Comparison of ENCODE assay signal across 19 mouse cellular contexts in genomic region chrX:58244544-58244943, GRCm38 (mm10).
DNase-seq lines count a peak whose midpoint lies in the region; ATAC-seq and TF ChIP-seq lines count a peak whose summit lies in the region.
"Had no signal": no experiment of that assay in that cellular context is flagged by ENCODE, and none has a peak within 500 bp of the region (broad histone marks: within the 10 kb centered on the region; RNA-seq: fewer than 3 reads in every experiment).

No protein-coding gene starts in this region.

- H3K9ac ChIP-seq in hindbrain, embryonic 14.5 days: no peak overlapping the region
- H3K9ac ChIP-seq in hindbrain, embryonic 12.5 days: no peak overlapping the region
- no peak overlapping the region for H3K9ac ChIP-seq in lung, embryonic 14.5 days
- H3K9ac ChIP-seq in limb, embryonic 14.5 days (ENCODE audit: low read depth, low read length, severe bottlenecking): no peak overlapping the region
- H3K9ac ChIP-seq: embryonic facial prominence, embryonic 15.5 days; forebrain, embryonic 15.5 days; heart, embryonic 12.5 days; intestine, embryonic 15.5 days had no signal

- no peak for TF ChIP-seq CTCF in lung, embryonic 14.5 days (IDR thresholded peaks at IDR 0.05; ENCODE audit: low read depth)

- H3K4me2 ChIP-seq in hindbrain, embryonic 14.5 days (replicated peaks): no peak overlapping the region
- no peak overlapping the region for H3K4me2 ChIP-seq in hindbrain, embryonic 12.5 days (replicated peaks)
- H3K4me2 ChIP-seq in lung, embryonic 14.5 days: no peak overlapping the region
- H3K4me2 ChIP-seq in limb, embryonic 14.5 days (replicated peaks; ENCODE audit: low read depth, low read length, severe bottlenecking): no peak overlapping the region
- H3K4me2 ChIP-seq: embryonic facial prominence, embryonic 15.5 days; forebrain, embryonic 15.5 days; heart, embryonic 12.5 days; intestine, embryonic 15.5 days had no signal

- no peak overlapping the region for H3K27ac ChIP-seq in hindbrain, embryonic 14.5 days
- no peak overlapping the region for H3K27ac ChIP-seq in hindbrain, embryonic 12.5 days
- no peak overlapping the region for H3K27ac ChIP-seq in lung, embryonic 14.5 days (ENCODE audit: low read depth)
- H3K27ac ChIP-seq in limb, embryonic 14.5 days (replicated peaks; ENCODE audit: low read depth, low read length): no peak overlapping the region
- H3K27ac ChIP-seq: embryonic facial prominence, embryonic 15.5 days; forebrain, embryonic 10.5 days; forebrain, embryonic 15.5 days; hindbrain, embryonic 10.5 days; intestine, embryonic 15.5 days had no signal

- no peaks in the 10 kb centered on the region for H3K27me3 ChIP-seq in hindbrain, embryonic 14.5 days (ENCODE audit: control insufficient read depth, insufficient read depth, low read length)
- H3K27me3 ChIP-seq in hindbrain, embryonic 12.5 days: no peaks in the 10 kb centered on the region
- no peaks in the 10 kb centered on the region for H3K27me3 ChIP-seq in lung, embryonic 14.5 days (ENCODE audit: insufficient read depth, low read length)
- H3K27me3 ChIP-seq in limb, embryonic 14.5 days (ENCODE audit: control insufficient read depth, insufficient read depth, low read length): no peaks in the 10 kb centered on the region
- H3K27me3 ChIP-seq: embryonic facial prominence, embryonic 15.5 days; forebrain, embryonic 15.5 days; heart, embryonic 12.5 days; intestine, embryonic 15.5 days had no signal

- H3K9me3 ChIP-seq in hindbrain, embryonic 14.5 days (ENCODE audit: control insufficient read depth, low read length): no peaks in the 10 kb centered on the region
- no peaks in the 10 kb centered on the region for H3K9me3 ChIP-seq in hindbrain, embryonic 12.5 days (replicated peaks)
- no peaks in the 10 kb centered on the region for H3K9me3 ChIP-seq in lung, embryonic 14.5 days (ENCODE audit: low read depth, low read length)
- no peaks in the 10 kb centered on the region for H3K9me3 ChIP-seq in limb, embryonic 14.5 days (ENCODE audit: control insufficient read depth, low read length)
- H3K9me3 ChIP-seq: embryonic facial prominence, embryonic 15.5 days; forebrain, embryonic 10.5 days; forebrain, embryonic 15.5 days; heart, embryonic 12.5 days; hindbrain, embryonic 10.5 days; intestine, embryonic 15.5 days had no signal

- no peak for ATAC-seq in hindbrain, embryonic 14.5 days (ENCODE audit: low FRiP score)
- no peak for ATAC-seq in hindbrain, embryonic 12.5 days (ENCODE audit: low FRiP score)
- no peak for ATAC-seq in lung, embryonic 14.5 days (ENCODE audit: insufficient read depth)
- peak; percentile 71 for ATAC-seq in limb, embryonic 14.5 days (ENCODE audit: low FRiP score, low read depth)
- ATAC-seq: forebrain, embryonic 15.5 days; intestine, embryonic 15.5 days had no signal

- DNase-seq in hindbrain, embryonic 14.5 days (ENCODE audit: low spot score): peak; percentile 24
- peak; percentile 33 for DNase-seq in lung, embryonic 14.5 days
- no peak for DNase-seq in lung, postnatal 25 days (ENCODE audit: low spot score)
- peak; percentile 14 for DNase-seq in forelimb bud, embryonic 11.5 days (ENCODE audit: low read depth, low spot score)
- DNase-seq in limb, embryonic 14.5 days (ENCODE audit: low spot score): peak; percentile 62
- no peak for DNase-seq in heart, adult 11 months
- DNase-seq: adrenal gland, adult 2 months; adrenal gland, postnatal 25 days; cerebellum, adult 8-10 months; cerebellum, postnatal 25 days; gastrocnemius, postnatal 14 days had no signal

- H3K4me3 ChIP-seq in hindbrain, embryonic 14.5 days (replicated peaks; ENCODE audit: low read length): no peak overlapping the region
- H3K4me3 ChIP-seq in hindbrain, embryonic 12.5 days: no peak overlapping the region
- H3K4me3 ChIP-seq in lung, embryonic 14.5 days (ENCODE audit: low read depth, low read length): no peak overlapping the region
- no peak overlapping the region for H3K4me3 ChIP-seq in limb, embryonic 14.5 days (replicated peaks; ENCODE audit: low read length)
- H3K4me3 ChIP-seq: embryonic facial prominence, embryonic 15.5 days; erythroblast, embryonic 14.5 days; forebrain, embryonic 10.5 days; forebrain, embryonic 15.5 days; heart, embryonic 12.5 days; hindbrain, embryonic 10.5 days; intestine, embryonic 15.5 days had no signal

- no peaks in the 10 kb centered on the region for H3K36me3 ChIP-seq in hindbrain, embryonic 14.5 days (replicated peaks; ENCODE audit: control insufficient read depth, insufficient read depth)
- H3K36me3 ChIP-seq in hindbrain, embryonic 12.5 days: no peaks in the 10 kb centered on the region
- H3K36me3 ChIP-seq in lung, embryonic 14.5 days (ENCODE audit: insufficient read depth): no peaks in the 10 kb centered on the region
- H3K36me3 ChIP-seq in limb, embryonic 14.5 days (ENCODE audit: control insufficient read depth, insufficient read depth, low read length): no peaks in the 10 kb centered on the region
- H3K36me3 ChIP-seq: embryonic facial prominence, embryonic 15.5 days; forebrain, embryonic 10.5 days; forebrain, embryonic 15.5 days; heart, embryonic 12.5 days; hindbrain, embryonic 10.5 days; intestine, embryonic 15.5 days had no signal

- no peaks in the 10 kb centered on the region for H3K4me1 ChIP-seq in hindbrain, embryonic 14.5 days (replicated peaks; ENCODE audit: control insufficient read depth, insufficient read depth, low read length)
- no peaks in the 10 kb centered on the region for H3K4me1 ChIP-seq in hindbrain, embryonic 12.5 days
- H3K4me1 ChIP-seq in lung, embryonic 14.5 days (ENCODE audit: insufficient read depth): no peaks in the 10 kb centered on the region
- H3K4me1 ChIP-seq in limb, embryonic 14.5 days (ENCODE audit: control insufficient read depth, insufficient read depth, low read length): no peaks in the 10 kb centered on the region
- H3K4me1 ChIP-seq: embryonic facial prominence, embryonic 15.5 days; forebrain, embryonic 10.5 days; forebrain, embryonic 15.5 days; heart, embryonic 12.5 days; hindbrain, embryonic 10.5 days; intestine, embryonic 15.5 days had no signal

- 88% methylated on average over 2 of the region's 2 CpGs for WGBS in hindbrain, embryonic 14.5 days
- WGBS in hindbrain, embryonic 12.5 days: 85% methylated on average over 2 of the region's 2 CpGs
- WGBS in lung, embryonic 14.5 days: 66% methylated on average over 2 of the region's 2 CpGs
- 37% methylated on average over 2 of the region's 2 CpGs for WGBS in limb, embryonic 14.5 days

- TF ChIP-seq POLR2A in limb, embryonic 14.5 days (IDR thresholded peaks at IDR 0.05; ENCODE audit: borderline replicate concordance, extremely low read depth, insufficient read depth, insufficient read length): no peak

Comparison
In these comparisons a context has a peak if more than half of its experiments do, and no peak if none do; other contexts are left out.
1. DNase-seq: peak in hindbrain, embryonic 14.5 days (single experiment), lung, embryonic 14.5 days (single experiment), forelimb bud, embryonic 11.5 days (single experiment) and limb, embryonic 14.5 days (single experiment); none in lung, postnatal 25 days (single experiment) and heart, adult 11 months (single experiment).